Mouse (Mus musculus) thymus, postnatal 10 days (tissue): Measurements from ENCODE around the gene Armc12.

Experiments
- DNase-seq, 2 experiments: peaks; one replicate each; pipeline ENCODE4 v3.0.0; 2021; ENCODE audit warnings: low spot score in 2 of 2

Armc12 gene

DNA sequence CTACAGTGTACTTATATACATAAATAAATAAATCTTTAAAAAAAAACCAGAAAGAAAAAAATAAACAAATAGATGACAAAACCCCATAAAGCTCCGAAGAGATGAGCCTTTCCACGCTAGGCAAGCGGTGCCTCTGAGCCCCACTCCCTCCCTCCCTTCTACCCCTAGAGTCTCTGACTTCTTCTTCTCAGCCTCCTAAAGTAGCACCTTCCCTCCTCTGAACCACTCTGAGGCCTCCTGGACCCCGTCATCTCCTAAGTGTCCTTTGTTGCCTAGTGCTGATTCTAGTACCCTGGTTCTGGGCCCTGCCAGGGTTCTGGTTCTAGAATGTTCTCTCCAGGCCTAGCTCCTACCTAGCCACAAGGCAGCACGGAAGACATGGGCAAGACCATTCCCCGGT is at the start of gene Armc12:
Gene Armc12 (plus strand): TSS at position 301 of the 400 bp plus-strand sequence.
- no peak for DNase-seq

- peak in 1 of 2 experiments; percentile 57 for DNase-seq
Measured at GRCm38 (mm10) chr17:28484704-28485445, 45.7 kb upstream of the Armc12 start.

GRCm38 (mm10) chr17:28485446-28485948 is 45.1 kb upstream of the Armc12 start:
- peak; percentile 47 to 55 for DNase-seq

DNA sequence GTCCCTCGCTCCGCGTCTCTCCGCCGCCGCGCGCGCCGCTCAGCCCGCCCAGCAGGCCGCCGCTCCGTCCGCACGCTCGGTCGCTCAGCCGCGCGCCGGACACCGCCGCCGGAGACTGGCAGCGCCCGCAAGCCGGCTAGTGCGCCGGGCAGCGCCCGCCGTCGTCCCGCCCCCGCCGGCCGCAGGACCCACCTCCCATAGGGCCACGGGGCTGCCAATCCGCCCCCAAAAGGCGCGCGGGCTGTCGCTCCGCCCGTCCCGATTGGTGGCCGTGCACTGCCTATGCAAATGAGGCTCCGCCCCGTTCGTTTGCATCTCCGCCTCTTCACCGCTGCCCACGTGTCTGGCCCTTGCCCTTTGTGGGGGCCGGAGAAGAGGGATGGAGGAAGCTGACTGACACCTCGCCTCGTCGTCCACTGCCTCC is 44.6 kb upstream of the Armc12 start:
- DNase-seq: peak; percentile 95 to 96

GRCm38 (mm10) chr17:28486720-28487119 is 43.9 kb upstream of the Armc12 start:
- no peak for DNase-seq

DNA sequence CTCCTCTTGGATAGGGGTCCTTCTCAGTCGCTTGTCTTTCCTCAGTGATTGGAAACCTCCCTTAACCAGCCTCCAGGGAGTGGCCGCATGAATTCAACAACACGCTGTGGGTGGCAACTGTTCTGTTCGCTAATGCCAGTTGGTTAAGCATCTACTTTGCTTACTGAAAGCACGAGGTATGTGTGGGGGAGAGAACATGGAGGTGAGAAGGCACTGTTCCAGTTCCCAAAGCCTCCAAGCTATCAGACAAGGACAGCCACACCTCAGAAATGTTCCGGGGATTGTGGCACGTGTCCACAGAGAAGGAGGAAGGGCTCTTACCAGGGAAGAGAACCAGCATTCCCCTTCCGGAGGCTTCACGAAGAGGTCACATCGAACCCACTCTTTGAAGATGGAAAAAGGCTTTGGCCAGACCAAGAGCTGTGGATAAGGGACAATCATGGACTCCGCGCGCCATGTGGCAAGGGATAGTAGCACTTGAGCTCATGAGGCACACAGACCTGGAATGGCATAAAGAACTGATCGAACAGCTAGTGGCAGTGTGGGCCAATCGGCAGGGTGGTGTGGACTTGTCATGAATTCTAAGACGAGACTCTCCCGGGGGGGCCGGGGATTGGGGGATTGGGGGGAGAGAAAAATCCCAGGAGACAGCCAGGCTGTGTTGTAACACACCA is 42.9 kb upstream of the Armc12 start:
- peak in 1 of 2 experiments; percentile 33 for DNase-seq

DNA sequence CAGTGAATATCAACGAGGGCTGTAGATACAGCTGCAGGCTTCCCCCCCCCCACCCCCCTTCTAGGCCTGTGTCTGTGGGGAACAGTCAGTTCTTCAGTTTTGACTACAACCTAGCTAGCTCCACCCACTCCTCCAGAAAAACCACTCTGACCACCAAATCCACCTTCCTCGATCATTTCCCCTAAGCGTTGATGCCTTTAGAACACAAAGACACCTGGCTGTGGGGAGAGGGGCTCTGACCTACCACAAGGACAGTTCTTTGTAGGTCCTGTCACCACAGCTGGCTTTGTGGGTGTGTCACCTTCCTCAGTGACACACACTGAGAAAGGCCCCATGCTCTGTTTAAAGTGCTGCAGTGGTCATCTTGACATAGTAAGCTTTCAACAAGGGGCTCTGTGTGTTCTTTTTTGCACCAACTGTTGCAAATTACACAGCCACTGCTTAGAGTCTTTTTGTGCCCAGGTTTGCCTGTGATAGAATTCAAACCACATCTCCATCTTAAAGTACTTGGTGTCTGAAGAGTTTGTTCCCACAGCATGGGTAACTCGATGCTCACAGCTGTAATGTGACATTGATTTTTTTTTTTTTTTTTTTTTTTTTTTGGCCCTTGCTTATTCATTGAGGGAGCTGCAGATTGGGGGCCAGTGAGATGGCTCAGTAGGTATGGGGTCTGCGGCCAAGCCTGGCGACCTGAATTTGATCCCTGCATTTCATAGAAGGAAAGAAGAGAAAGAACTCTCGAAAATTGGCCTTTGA is 42.2 kb upstream of the Armc12 start:
- DNase-seq: peak; percentile 40 to 48

GRCm38 (mm10) chr17:28491035-28491770 is 39.4 kb upstream of the Armc12 start:
- no peak for DNase-seq

GRCm38 (mm10) chr17:28495832-28496231 is 34.8 kb upstream of the Armc12 start:
- DNase-seq: no peak

- DNase-seq: no peak
Measured at GRCm38 (mm10) chr17:28499190-28499589, 31.4 kb upstream of the Armc12 start.

GRCm38 (mm10) chr17:28500465-28500864 is 30.1 kb upstream of the Armc12 start:
- no peak for DNase-seq

DNA sequence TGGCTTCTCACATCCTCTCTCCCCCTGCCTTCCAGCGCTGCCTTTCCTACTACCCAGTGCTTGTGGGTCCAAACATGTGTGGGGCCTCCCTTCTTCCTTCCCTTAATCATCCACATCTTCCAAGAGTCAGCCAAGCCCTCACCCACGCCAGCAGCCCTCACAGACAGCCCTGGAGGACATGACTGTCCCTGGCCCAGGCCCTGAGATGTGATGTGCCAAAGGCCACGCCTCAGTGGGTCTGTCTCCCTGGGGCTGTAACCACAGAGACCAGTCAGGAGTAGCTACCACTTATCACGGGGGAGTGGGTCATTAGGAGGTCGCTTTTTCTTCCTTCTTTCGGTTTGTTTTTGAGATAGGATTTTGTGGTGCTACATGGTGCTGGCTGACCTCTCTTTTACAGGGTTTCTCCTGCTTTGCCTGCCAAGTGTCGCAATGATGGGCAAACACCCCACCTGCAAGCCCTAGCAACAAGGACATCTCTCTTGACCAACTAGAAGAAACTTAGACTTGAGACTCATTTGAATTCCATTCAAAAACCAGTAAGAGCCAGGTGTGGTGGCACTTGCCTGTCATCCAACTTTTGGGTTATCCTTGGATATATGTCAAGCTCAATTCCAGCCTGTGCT is 28.3 kb upstream of the Armc12 start:
- DNase-seq: no peak

DNA sequence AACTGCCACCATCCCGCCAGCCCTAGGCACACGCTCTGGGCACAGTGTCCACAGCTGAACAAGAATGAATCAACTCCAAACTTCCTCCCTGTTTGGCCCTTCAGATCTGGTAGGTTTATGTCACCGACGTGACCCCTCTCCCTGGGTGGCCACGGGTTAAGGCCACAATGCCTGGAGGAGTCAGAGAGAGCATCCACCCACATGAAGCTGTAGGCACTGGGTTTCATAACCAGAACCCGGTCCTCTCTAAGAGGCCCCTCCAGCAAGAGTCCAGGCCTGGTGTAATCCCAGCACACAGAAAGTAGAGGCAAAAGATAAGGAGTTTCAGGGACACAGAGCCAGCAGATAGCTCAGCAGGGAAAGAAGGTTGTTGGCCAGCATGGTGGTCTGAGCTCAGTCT is 26.4 kb upstream of the Armc12 start:
- no peak for DNase-seq

DNA sequence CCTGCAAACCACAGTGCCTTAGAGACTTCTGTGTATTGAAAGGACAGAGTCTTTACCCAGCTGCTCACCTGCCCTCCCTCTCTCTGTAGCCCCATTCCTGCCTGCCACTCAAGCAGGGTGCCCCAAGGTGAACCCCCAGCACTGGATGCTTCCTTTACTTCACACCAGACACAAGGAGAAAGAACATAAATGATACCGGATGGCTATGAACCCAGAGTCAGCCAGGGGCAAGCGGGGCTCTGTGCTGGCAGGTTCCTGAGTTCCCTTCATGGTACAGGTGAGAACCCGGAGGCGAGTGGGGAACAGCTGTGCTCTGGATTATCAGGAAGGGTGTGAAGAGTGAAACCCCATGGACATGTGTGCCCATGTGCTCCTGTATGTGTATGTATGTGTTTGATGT is 25.0 kb upstream of the Armc12 start:
- DNase-seq: no peak

- no peak for DNase-seq
Measured at GRCm38 (mm10) chr17:28506895-28507294, 23.7 kb upstream of the Armc12 start.

GRCm38 (mm10) chr17:28507496-28507895 is 23.1 kb upstream of the Armc12 start:
- no peak for DNase-seq

GRCm38 (mm10) chr17:28510445-28511342 is 19.9 kb upstream of the Armc12 start:
- no peak for DNase-seq

DNA sequence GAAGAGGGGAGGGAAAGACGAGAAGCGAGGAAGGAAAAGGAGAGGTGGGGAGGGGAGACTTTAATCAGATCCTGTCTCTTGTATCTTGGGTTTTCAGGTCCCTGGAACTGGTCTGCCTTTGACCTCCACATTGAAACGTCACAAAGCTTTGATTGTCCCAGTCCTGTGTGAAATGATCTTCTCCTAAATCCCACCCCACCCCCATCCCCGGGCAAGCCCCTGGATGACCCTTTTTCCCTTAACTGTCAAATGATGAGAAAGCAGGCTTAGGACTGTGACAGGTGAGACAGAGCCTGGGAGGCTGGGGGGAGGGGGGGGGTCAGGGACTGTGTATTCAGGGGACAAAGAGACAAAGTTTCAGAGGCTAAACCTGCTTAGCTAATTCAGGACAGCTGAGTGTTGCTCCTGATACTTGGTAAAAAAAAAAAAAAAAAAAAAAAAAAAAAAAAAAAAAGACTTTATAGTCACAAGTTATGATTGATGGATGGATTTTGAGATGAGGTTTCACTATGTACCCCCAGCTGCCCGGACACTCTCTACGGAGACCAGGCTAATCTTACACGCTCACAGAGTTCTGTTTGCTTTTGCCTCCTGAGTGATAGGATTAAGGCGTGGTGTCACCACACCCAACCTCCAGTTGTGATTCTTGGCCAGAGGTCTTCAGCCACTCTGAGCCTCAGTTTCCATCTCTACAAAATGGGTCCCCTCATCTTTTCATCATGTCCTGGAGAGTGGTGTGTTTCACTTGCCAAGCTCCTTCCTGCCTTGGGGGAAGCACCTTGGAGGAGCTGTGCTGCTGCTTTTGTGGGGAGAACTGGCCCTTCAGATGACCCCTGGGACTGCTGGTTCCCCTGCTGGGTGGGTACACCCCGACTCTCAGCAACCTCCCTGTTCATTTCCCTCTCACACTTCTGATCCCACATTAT is 18.7 kb upstream of the Armc12 start:
- DNase-seq: no peak

DNA sequence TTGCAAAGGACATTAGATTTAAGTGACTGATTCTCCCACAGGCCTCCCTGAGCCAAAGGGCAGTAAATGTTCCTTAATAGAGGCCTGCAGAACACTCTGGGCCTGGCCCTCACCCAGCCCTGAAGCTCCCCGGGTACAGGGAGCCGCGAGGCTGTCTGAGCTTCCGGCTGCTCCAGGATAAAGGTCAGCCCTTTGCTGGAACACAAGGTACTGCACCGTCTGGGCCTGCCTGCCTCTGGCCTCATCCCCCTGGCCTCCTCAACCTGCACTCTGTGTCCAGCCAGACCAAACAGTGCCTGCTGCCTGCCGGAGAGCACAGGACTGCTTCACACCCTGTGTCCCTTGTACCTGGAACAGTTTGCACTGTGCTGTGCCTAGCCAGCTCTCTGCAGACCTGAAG is 17.9 kb upstream of the Armc12 start:
- no peak for DNase-seq
